ENCODE assay signal across 14 mouse cellular contexts in genomic region chr1:39917855-39918516, GRCm38 (mm10). TPM values are rescaled to one million over a fixed set of nuclear protein-coding genes. Genes with fewer than 3 reads are reported as not detected.
DNase-seq lines count a peak whose midpoint lies in the region; ATAC-seq lines count a peak whose summit lies in the region.
"Had no signal": no experiment of that assay in that cellular context is flagged by ENCODE, and none has a peak within 500 bp of the region (broad histone marks: within the 10 kb centered on the region; RNA-seq: fewer than 3 reads in every experiment).

No protein-coding gene starts in this region.

- no peaks in the 10 kb centered on the region for H3K27me3 ChIP-seq in heart, embryonic 15.5 days
- H3K27me3 ChIP-seq: hindbrain, embryonic 12.5 days had no signal

- no peak for ATAC-seq in heart, embryonic 15.5 days (replicated peaks; ENCODE audit: insufficient number of reproducible peaks, insufficient read depth, low FRiP score, low read depth)
- ATAC-seq in neutrophil, adult 5-6 weeks (ENCODE audit: extremely low read depth, insufficient number of reproducible peaks, low FRiP score, poor library complexity, severe bottlenecking), result peak; percentile 45; the same call in 1 of the 2 replicates
- ATAC-seq in megakaryocyte progenitor cell, adult 5-6 weeks (replicated peaks; ENCODE audit: poor library complexity), result no peak

- 0 out of 2 replicates have a peak, but pooled peaks cover 2% of the 10 kb centered on the region for H3K36me3 ChIP-seq in heart, embryonic 15.5 days

- intact Hi-C loops in heart, postnatal 14 days (cut with DNase I), result no loop called here

- no peaks in the 10 kb centered on the region for H3K9me3 ChIP-seq in heart, embryonic 15.5 days (replicated peaks)
- H3K9me3 ChIP-seq: hindbrain, embryonic 12.5 days had no signal

- H3K4me1 ChIP-seq in heart, embryonic 15.5 days (replicated peaks), result peaks cover 71% of the 10 kb centered on the region
- peaks cover 48% of the 10 kb centered on the region for H3K4me1 ChIP-seq in brown adipose tissue, adult 24 weeks (ENCODE audit: control insufficient read depth, insufficient read depth, insufficient read length, low read length)

- H3K4me2 ChIP-seq in heart, embryonic 15.5 days, result no peak overlapping the region
- H3K4me2 ChIP-seq: hindbrain, embryonic 12.5 days; liver, embryonic 11.5 days had no signal

- DNase-seq in heart, postnatal 14 days, result no peak
- DNase-seq in CD4-positive, CD25-positive, alpha-beta regulatory T cell, adult 2 months (ENCODE audit: low read depth, low spot score), result peak; percentile 77
- DNase-seq in testis, postnatal 14 days (ENCODE audit: low spot score), result no peak
- no peak for DNase-seq in embryo, embryonic 9.5 days (ENCODE audit: extremely low spot score)
- DNase-seq: gastrocnemius, postnatal 14 days; lung, postnatal 10 days; right cerebral cortex, postnatal 4 days had no signal

- peak overlapping the region; percentile 52; the same call in 1 of the 2 replicates for H3K27ac ChIP-seq in heart, embryonic 15.5 days
- H3K27ac ChIP-seq in brown adipose tissue, adult 24 weeks (replicated peaks; ENCODE audit: low read depth, low read length), result 0 out of 2 replicates have a peak overlapping the region, but pooled peaks have one; percentile 7
- H3K27ac ChIP-seq: forebrain, embryonic 10.5 days; hindbrain, embryonic 12.5 days had no signal

- no peak overlapping the region for H3K9ac ChIP-seq in heart, embryonic 15.5 days
- H3K9ac ChIP-seq: hindbrain, embryonic 12.5 days had no signal

- H3K4me3 ChIP-seq in heart, embryonic 15.5 days, result no peak overlapping the region
- H3K4me3 ChIP-seq in brown adipose tissue, adult 24 weeks (ENCODE audit: insufficient read depth, low read depth, low read length), result no peak overlapping the region
- H3K4me3 ChIP-seq: forebrain, embryonic 10.5 days; hindbrain, embryonic 12.5 days had no signal

- WGBS in heart, embryonic 15.5 days, result 71% methylated on average over 13 of the region's 13 CpGs

RNA-seq across cellular contexts. Expression of gene Map4k4, which starts 17.3 kb away (rescaled TPM):
- polyA plus RNA-seq in heart, embryonic 15.5 days (2015; fragmentation: Nextera tagmentation; extraction: Ambion mirVana), result 22.9 and 24.8 TPM in 2 replicates
- 100 to 1,000 TPM; 175 to 185 TPM for total RNA-seq in heart, postnatal 14 days (2021)
- polyA plus RNA-seq in brown adipose tissue, adult 24 weeks (2012; ENCODE audit: insufficient read depth, insufficient read length, missing spikeins), result 51.3 and 54.7 TPM in 2 replicates
- total RNA-seq in neutrophil, adult 5-6 weeks (2017), result 226 and 236 TPM in 2 replicates
- total RNA-seq in megakaryocyte progenitor cell, adult 5-6 weeks (2015), result 13.3 and 19.2 TPM in 2 replicates
- 42.5 and 66.7 TPM in 2 replicates for total RNA-seq in megakaryocyte progenitor cell, adult 5-6 weeks (2017)
